Mouse (Mus musculus) left cerebral cortex, adult 2 months (tissue): ENCODE measurements at regions not wholly inside any gene's neighbourhood (a gene's known extent, or its start where the extent isn't known, plus 50 kb on each side); places are given as distances from the start of the nearest gene placed in this dataset.

Experiments used
- DNase-seq, 2 experiments: peaks; one replicate each; pipeline ENCODE4 v3.0.0; 2021 to 2022; ENCODE audit warnings: low spot score in 2 of 2, mixed read lengths in 1 of 2; ENCODE audit errors: extremely low spot score in 1 of 2
- H3K27ac ChIP-seq: fragments of 200-600 bp; 2 replicates; pipeline ENCODE4 v1.8.1; 2022
- H3K4me3 ChIP-seq: fragments of 200-600 bp; 2 replicates; pipeline ENCODE4 v1.8.1; 2022
- CTCF ChIP-seq: fragments of 200-600 bp; IDR thresholded peaks from 2 replicates; pipeline ENCODE4 v1.8.1; 2022; ENCODE audit warnings: antibody characterized with exemption, mild to moderate bottlenecking, moderate library complexity
- intact Hi-C: fragments of 180-260 bp; cut with DNase I; formaldehyde crosslinking; loops from one replicate; pipeline ENCODE4 v1.15.1; 2025

- H3K4me3 ChIP-seq = no peak overlapping the region
- no peak overlapping the region for H3K27ac ChIP-seq
- no peak for DNase-seq
- intact Hi-C loops = no loop called here
- TF ChIP-seq CTCF = no peak
These were observed 455.1 kb upstream of the Tbx3 start for GRCm38 (mm10) chr5:119215364-119215763.

GRCm38 (mm10) chr5:119216146-119216545 lies 454.3 kb upstream of the Tbx3 start:
- TF ChIP-seq CTCF = no peak
- Histone ChIP-seq H3K4me3 (no peak overlapping the region), H3K27ac (no peak overlapping the region)
- DNase-seq = no peak
- intact Hi-C loops = no loop called here

DNA sequence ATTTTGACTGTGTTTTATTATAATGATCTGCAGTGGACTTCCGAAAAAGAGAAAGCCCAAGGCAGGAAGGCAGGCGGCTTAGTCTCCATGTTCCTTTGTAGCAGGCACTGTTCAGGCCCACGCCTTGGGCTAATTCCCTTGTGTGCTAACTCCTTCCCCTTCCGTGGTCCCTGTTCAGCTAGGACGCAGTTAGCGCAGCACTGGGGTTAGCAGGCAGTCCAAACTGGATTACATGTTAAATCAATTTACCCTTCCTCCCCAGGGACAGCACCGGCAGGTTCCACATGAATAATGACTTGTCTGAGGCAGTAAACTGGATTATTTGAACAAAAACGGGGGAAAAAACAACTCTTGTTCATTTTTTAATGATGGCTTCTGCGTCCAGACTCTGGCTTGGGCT lies 453.4 kb upstream of the Tbx3 start:
- intact Hi-C loops = no loop called here
- no peak overlapping the region for H3K4me3 ChIP-seq
- no peak overlapping the region for H3K27ac ChIP-seq
- TF ChIP-seq CTCF = no peak
- no peak for DNase-seq

- no peak for DNase-seq
- no peak for TF ChIP-seq CTCF
- intact Hi-C loops = no loop called here
- no peak overlapping the region for H3K4me3 ChIP-seq
- no peak overlapping the region for H3K27ac ChIP-seq
These were observed 441.8 kb upstream of the Tbx3 start for GRCm38 (mm10) chr5:119228691-119229090.

DNA sequence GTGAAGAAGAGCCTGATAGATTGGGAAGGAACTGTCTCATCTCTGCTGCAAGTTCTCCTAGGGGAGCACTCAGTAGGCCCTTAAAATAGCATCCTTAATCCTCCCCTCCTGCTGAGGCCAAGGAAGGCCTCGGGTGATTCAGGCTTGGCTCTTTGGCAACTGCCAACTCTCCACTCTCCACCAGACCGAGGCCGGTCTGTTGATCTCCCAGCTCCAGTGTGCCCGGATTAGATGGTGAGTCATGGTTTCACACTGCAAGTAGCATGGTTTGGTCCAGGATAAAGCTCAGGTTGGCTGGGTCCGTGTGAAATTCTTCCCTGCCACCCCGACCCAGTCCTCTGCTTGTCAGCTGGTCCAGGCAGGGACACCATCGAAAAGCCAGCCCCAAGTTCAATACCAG lies 437.5 kb upstream of the Tbx3 start:
- no peak for DNase-seq
- Histone ChIP-seq H3K4me3 (no peak overlapping the region), H3K27ac (no peak overlapping the region)
- intact Hi-C loops = no loop called here
- no peak for TF ChIP-seq CTCF

DNA sequence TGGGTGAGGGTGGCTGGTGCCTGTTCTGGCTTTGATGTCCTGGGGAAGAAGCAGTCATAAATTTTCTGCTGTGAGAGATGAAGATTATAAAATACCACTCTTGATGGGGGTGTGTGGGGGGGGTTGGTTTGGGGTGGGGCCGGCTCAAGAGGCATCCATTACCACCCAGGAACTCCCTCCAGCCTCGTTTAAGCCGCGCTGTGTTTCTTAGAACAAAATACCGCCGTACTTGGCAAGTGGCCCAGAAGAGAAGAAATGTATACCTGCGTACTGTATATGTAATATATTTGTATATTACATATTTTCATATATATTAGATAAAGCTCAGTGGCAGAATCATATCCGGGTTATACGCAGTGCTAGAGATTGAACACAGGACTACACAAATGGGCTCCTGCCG lies 434.6 kb upstream of the Tbx3 start:
- DNase-seq = no peak
- intact Hi-C loops = no loop called here
- TF ChIP-seq CTCF = no peak
- H3K4me3 ChIP-seq = no peak overlapping the region
- no peak overlapping the region for H3K27ac ChIP-seq

DNA sequence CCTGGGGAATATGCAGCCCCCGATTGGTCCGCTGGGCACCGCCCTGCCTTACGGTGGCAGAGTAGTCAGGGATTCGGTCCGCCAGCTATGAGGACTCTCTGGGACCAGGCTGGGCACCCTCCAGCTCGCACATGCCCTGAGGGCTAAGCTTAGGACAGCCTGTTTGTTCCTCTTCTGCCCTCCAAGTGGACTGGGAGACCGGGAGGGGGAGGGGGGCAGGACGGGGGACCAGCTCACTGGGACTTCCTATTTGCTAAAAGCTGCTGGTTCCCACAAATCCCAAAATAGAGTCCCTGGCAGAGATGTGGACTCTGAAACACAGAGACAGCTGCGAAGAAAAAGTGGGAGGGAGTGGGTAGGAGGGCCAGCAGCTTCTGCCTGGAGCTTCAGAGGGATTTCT lies 423.6 kb upstream of the Tbx3 start:
- intact Hi-C loops = loop anchor here (5.0 kb wide), 1 partner anchor 80 kb away; no protein-coding TSS in a partner anchor

GRCm38 (mm10) chr5:119248626-119249025 lies 421.8 kb upstream of the Tbx3 start:
- Histone ChIP-seq H3K4me3 (no peak overlapping the region), H3K27ac (no peak overlapping the region)
- intact Hi-C loops = loop anchor here (5.0 kb wide), 1 partner anchor 81 kb away; no protein-coding TSS in a partner anchor
- no peak for DNase-seq
- TF ChIP-seq CTCF = no peak

More for the DNA sequence above, 423.6 kb upstream of the Tbx3 start:
- DNase-seq = peak; percentile 40 to 59
- Histone ChIP-seq H3K4me3 (peak overlapping the region; percentile 20), H3K27ac (peak overlapping the region; percentile 60)
- TF ChIP-seq CTCF = no peak

DNA sequence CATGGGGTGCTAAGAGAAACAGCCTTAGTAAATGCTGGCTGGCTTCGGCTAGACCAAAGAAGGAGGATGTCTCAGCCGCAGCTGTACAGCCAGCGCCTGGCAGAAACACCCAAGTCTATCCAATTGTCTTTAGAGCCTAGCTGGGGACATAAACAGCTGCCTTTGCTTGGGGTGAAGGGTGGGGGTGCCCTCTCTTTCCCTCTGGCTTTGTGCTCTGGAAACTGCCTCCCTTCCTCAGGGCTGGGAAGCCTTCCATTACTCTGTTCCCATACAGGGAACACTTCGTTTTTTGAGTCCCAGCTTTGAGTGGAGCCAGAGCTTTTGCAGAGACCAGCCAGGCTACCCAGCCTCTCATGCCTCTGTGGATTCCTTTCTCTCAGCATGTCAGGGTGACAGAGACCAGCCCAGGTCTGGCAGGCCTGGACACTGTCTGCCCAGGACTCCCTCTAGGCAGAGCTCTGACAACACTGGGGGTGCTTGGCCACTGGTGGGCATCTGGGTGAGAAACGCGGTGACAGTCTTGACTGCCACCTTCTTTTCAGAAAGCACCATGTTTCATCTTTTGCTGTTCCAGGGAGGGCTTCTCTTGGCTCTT lies 421.2 kb upstream of the Tbx3 start:
- H3K4me3 ChIP-seq = no peak overlapping the region
- no peak for TF ChIP-seq CTCF
- no peak overlapping the region for H3K27ac ChIP-seq
- intact Hi-C loops = loop anchor here (5.0 kb wide), 1 partner anchor 82 kb away; no protein-coding TSS in a partner anchor
- no peak for DNase-seq

DNA sequence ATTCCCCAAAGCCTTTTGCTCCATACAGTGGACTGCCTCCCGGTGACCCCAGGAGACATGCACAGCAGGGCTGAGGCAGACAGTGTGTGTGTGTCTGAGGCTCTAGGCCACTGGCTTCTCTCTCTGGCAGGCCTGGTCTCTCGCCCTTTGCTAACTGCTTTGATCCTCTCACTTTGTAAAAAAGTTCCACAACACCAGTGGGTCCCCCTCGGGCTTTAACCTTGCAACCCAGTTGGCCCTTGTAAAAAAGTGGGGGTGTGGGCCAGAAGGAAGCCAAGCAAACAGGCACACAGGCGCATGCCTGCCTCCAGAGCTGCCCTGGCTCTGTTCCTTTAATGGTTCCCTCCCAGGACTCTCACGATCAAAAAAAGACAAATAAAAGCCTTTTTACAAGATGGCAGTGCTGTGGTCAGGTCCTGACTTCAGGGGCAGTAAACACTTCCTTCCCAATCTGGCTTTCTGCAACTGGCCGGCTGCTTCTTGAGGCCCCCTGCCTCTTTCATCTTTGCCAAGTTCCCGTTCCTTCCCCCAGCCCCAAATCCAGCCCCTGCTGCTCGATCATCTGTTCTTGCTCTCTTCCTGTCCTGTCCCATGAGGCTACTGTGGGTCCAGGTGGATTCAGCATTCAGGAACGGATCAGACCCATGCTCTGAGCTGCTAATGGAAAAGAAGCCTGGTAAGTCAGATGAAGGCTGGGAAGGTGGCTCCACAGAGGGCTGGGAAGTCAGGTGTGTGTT lies 419.0 kb upstream of the Tbx3 start:
- intact Hi-C loops = no loop called here
- no peak for DNase-seq
- H3K4me3 ChIP-seq = no peak overlapping the region
- no peak overlapping the region for H3K27ac ChIP-seq
- no peak for TF ChIP-seq CTCF

DNA sequence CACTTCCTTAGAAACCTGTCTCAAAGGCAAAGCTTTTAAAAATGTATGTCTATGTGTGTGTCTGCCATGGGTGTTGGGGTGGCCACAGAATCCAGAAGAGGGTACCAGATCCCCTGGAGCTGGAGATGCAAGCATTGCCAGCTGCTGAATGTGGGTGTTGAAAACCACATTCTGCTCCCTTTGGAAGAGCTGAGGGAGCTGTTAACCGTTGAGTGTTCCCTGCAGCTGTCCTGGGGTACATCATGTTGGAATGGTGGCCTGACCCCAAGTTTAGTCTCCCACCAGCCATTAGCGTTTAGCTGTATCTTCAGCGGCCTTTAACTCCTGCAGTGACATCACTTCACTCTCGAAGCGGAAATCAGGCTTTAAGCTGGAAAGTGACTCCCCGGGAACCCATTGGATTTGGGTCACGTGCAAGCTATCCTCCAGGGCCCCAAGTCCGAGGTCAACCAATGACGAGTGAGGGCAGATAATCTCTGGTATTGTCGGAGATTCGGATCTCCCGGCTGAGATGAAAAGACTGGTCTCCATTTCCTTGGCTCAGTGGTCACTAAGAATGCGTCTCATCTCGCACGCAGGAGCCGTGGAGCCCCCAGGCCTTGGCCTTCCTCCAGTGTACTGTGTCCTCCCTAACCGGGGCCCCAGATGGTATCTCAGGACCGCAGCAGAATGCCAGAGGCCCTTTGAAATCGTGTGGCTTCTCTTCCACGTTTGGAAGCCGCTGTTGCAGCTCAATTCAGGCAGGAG lies 412.9 kb upstream of the Tbx3 start:
- intact Hi-C loops = no loop called here
- Histone ChIP-seq H3K27ac (no peak overlapping the region), H3K4me3 (no peak overlapping the region)
- no peak for TF ChIP-seq CTCF
- DNase-seq = no peak

DNA sequence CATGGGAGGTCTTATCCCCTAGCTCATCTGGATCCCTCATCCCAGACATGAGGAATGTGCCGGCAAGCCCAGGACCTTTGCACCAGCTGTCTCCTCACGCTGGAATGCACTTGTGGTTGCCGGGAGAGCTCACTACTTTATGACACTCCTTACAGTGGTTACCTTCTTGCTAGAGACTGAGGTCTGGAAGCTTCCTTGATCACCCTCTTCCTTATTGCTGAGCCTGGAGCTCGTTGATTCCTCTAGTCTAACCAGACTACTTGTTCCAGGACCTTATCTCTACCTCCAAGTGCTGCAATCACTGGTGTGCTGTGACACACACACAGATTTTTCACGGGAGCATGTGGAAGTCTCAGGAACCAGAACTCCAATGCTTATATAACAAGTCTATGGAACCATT lies 411.6 kb upstream of the Tbx3 start:
- DNase-seq = no peak
- no peak overlapping the region for H3K27ac ChIP-seq
- TF ChIP-seq CTCF = no peak
- intact Hi-C loops = no loop called here
- no peak overlapping the region for H3K4me3 ChIP-seq
